Mouse (Mus musculus) stomach, postnatal 0 days (tissue): ENCODE data around the gene Ccdc144b.

Experiments
- CTCF ChIP-seq: IDR thresholded peaks from 2 replicates; pipeline ENCODE4 v1.5.1; 2016; ENCODE audit warnings: antibody characterized with exemption, low read depth, mild to moderate bottlenecking, moderate library complexity
- EP300 ChIP-seq: optimal IDR thresholded peaks from 2 replicates; pipeline ENCODE3; 2016; ENCODE audit warnings: antibody characterized with exemption

DNA sequence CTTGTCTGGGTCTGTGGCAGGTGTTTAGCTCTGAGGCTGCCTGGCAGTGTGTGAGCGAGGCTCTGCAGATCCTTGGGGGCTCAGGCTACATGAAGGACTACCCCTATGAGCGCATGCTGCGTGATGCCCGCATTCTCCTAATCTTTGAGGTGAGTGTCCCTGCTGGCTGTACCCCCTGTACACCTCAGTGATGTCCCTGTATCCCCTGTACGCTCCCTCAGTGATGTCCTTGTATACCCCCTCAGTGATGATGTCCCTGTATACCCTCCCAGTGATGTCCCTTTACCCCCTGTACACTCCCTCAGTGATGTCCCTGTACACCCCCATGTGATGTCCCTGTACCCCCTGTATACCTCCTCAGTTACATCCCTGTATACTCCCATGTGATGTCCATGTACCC, 32.0 kb upstream of the Ccdc144b start:
- TF ChIP-seq EP300 = no peak
- no peak for TF ChIP-seq CTCF
